ENCODE assay signal across 31 mouse cellular contexts in genomic region chr17:72276778-72277177, GRCm38 (mm10).
DNase-seq lines count a peak whose midpoint lies in the region; ATAC-seq and TF ChIP-seq lines count a peak whose summit lies in the region.
"Had no signal": no experiment of that assay in that cellular context is flagged by ENCODE, and none has a peak within 500 bp of the region (broad histone marks: within the 10 kb centered on the region; RNA-seq: fewer than 3 reads in every experiment).

No protein-coding gene starts in this region.

- TF ChIP-seq POLR2A in myocyte (IDR thresholded peaks at IDR 0.05; ENCODE audit: insufficient read length, low read depth): no peak

- TF ChIP-seq CTCF in lung, embryonic 14.5 days (IDR thresholded peaks at IDR 0.05; ENCODE audit: low read depth): no peak
- TF ChIP-seq CTCF in midbrain, postnatal 0 days (IDR thresholded peaks at IDR 0.05): no peak

- no peak overlapping the region for H3K4me3 ChIP-seq in lung, embryonic 14.5 days (ENCODE audit: low read depth, low read length)
- H3K4me3 ChIP-seq in myocyte: no peak overlapping the region
- no peak overlapping the region for H3K4me3 ChIP-seq in midbrain, postnatal 0 days (ENCODE audit: low read depth, low read length)
- H3K4me3 ChIP-seq: forebrain, embryonic 13.5 days; heart, embryonic 10.5 days; heart, embryonic 15.5 days; hindbrain, embryonic 12.5 days; limb, embryonic 12.5 days; liver, embryonic 15.5 days; lung, embryonic 15.5 days; megakaryocyte, embryonic 14.5 days; neural tube, embryonic 13.5 days had no signal

- ATAC-seq in lung, embryonic 14.5 days (ENCODE audit: insufficient read depth): no peak
- no peak for ATAC-seq in midbrain, postnatal 0 days (ENCODE audit: low FRiP score)
- ATAC-seq: forebrain, embryonic 13.5 days; hindbrain, postnatal 0 days; Patski had no signal

- H3K27me3 ChIP-seq in lung, embryonic 14.5 days (ENCODE audit: insufficient read depth, low read length): no peaks in the 10 kb centered on the region
- no peaks in the 10 kb centered on the region for H3K27me3 ChIP-seq in myocyte (ENCODE audit: control insufficient read depth, insufficient read depth, insufficient read length)
- no peaks in the 10 kb centered on the region for H3K27me3 ChIP-seq in midbrain, postnatal 0 days (ENCODE audit: insufficient read depth, low read length)
- H3K27me3 ChIP-seq: forebrain, embryonic 13.5 days; heart, embryonic 15.5 days; hindbrain, embryonic 12.5 days; limb, embryonic 12.5 days; liver, embryonic 15.5 days; lung, embryonic 15.5 days; megakaryocyte, embryonic 14.5 days; neural tube, embryonic 13.5 days had no signal

- peak; percentile 26 for DNase-seq in lung, embryonic 14.5 days
- DNase-seq in lung, postnatal 4 days: no peak
- peak; percentile 40 for DNase-seq in ZHBTc4 (ENCODE audit: low read depth, low spot score)
- peak; percentile 3 for DNase-seq in embryo, embryonic 9.5 days (ENCODE audit: extremely low spot score)
- DNase-seq in urinary bladder, postnatal 14 days (ENCODE audit: low spot score): no peak
- DNase-seq in midbrain, postnatal 0 days (ENCODE audit: low spot score): no peak
- DNase-seq in layer of hippocampus, postnatal 14 days (ENCODE audit: low spot score in 2 of 2): no peak
- DNase-seq: adrenal gland, postnatal 36 days; B cell, adult 2 months; cerebellum, adult 18-20 months; cerebellum, postnatal 10 days; gastrocnemius, postnatal 14 days; heart, postnatal 36 days; kidney, adult 11 months; kidney, postnatal 14 days; layer of hippocampus, postnatal 36 days; midbrain, embryonic 14.5 days; thymus, adult 2 months; thymus, postnatal 36 days had no signal

- no peaks in the 10 kb centered on the region for H3K79me2 ChIP-seq in myocyte (ENCODE audit: control insufficient read depth, insufficient read depth)

- no peaks in the 10 kb centered on the region; the same call in 1 of the 2 replicates for H3K9me3 ChIP-seq in lung, embryonic 14.5 days (ENCODE audit: low read depth, low read length)
- H3K9me3 ChIP-seq in midbrain, postnatal 0 days (ENCODE audit: low read length): no peaks in the 10 kb centered on the region
- H3K9me3 ChIP-seq: heart, embryonic 15.5 days; liver, embryonic 15.5 days; lung, embryonic 15.5 days; neural tube, embryonic 13.5 days had no signal

- H3K4me2 ChIP-seq in lung, embryonic 14.5 days: no peak overlapping the region
- H3K4me2 ChIP-seq in myocyte (ENCODE audit: low read depth): no peak overlapping the region
- H3K4me2 ChIP-seq in midbrain, postnatal 0 days (ENCODE audit: low read depth, low read length, poor library complexity, severe bottlenecking): no peak overlapping the region
- H3K4me2 ChIP-seq: forebrain, embryonic 13.5 days; heart, embryonic 15.5 days; hindbrain, embryonic 12.5 days; limb, embryonic 12.5 days; liver, embryonic 15.5 days; lung, embryonic 15.5 days; neural tube, embryonic 13.5 days had no signal

- no peaks in the 10 kb centered on the region for H3K36me3 ChIP-seq in lung, embryonic 14.5 days (ENCODE audit: insufficient read depth)
- H3K36me3 ChIP-seq in myocyte (ENCODE audit: control insufficient read depth, insufficient read depth): no peaks in the 10 kb centered on the region
- no peaks in the 10 kb centered on the region for H3K36me3 ChIP-seq in midbrain, postnatal 0 days (ENCODE audit: insufficient read depth, low read length)
- H3K36me3 ChIP-seq: heart, embryonic 10.5 days; heart, embryonic 15.5 days; hindbrain, embryonic 12.5 days; limb, embryonic 12.5 days; liver, embryonic 15.5 days; lung, embryonic 15.5 days; neural tube, embryonic 13.5 days had no signal

- H3K27ac ChIP-seq in lung, embryonic 14.5 days (ENCODE audit: low read depth): no peak overlapping the region
- H3K27ac ChIP-seq in midbrain, postnatal 0 days (ENCODE audit: low read depth, low read length): no peak overlapping the region
- H3K27ac ChIP-seq: forebrain, embryonic 13.5 days; heart, embryonic 10.5 days; heart, embryonic 15.5 days; hindbrain, embryonic 12.5 days; hindbrain, postnatal 0 days; limb, embryonic 12.5 days; liver, embryonic 15.5 days; lung, embryonic 15.5 days; neural tube, embryonic 13.5 days had no signal

- H3ac ChIP-seq in myocyte (ENCODE audit: control insufficient read depth, insufficient read length): no peak overlapping the region

- no peaks in the 10 kb centered on the region for H3K4me1 ChIP-seq in lung, embryonic 14.5 days (ENCODE audit: insufficient read depth)
- no peaks in the 10 kb centered on the region for H3K4me1 ChIP-seq in midbrain, postnatal 0 days (ENCODE audit: insufficient read depth, low read length)
- H3K4me1 ChIP-seq: forebrain, embryonic 13.5 days; heart, embryonic 10.5 days; hindbrain, embryonic 12.5 days; limb, embryonic 12.5 days; liver, embryonic 15.5 days; megakaryocyte, embryonic 14.5 days; neural tube, embryonic 13.5 days had no signal

- no peak overlapping the region for H3K9ac ChIP-seq in lung, embryonic 14.5 days
- H3K9ac ChIP-seq in midbrain, postnatal 0 days (replicated peaks; ENCODE audit: low read length, poor library complexity, severe bottlenecking): no peak overlapping the region
- H3K9ac ChIP-seq: forebrain, embryonic 13.5 days; heart, embryonic 15.5 days; hindbrain, embryonic 12.5 days; limb, embryonic 12.5 days; liver, embryonic 15.5 days; lung, embryonic 15.5 days; neural tube, embryonic 13.5 days had no signal

- 72% methylated on average over 6 of the region's 6 CpGs for WGBS in lung, embryonic 14.5 days
- 80% methylated on average over 6 of the region's 6 CpGs for WGBS in midbrain, postnatal 0 days

TF ChIP-seq in myocyte, 11 proteins besides CTCF, POLR2A, EP300 and RAD21:
- TF ChIP-seq REST (IDR thresholded peaks at IDR 0.05; ENCODE audit: insufficient read depth, insufficient read length) (peak; percentile 55), USF1 (IDR thresholded peaks at IDR 0.05; ENCODE audit: low read depth) (no peak), TCF12 (IDR thresholded peaks at IDR 0.05; ENCODE audit: insufficient read depth, poor library complexity, severe bottlenecking) (no peak), MYOG (IDR thresholded peaks at IDR 0.05; ENCODE audit: control insufficient read depth in 1 of 3, insufficient read depth in 1 of 3, insufficient read length in 2 of 3, low read depth in 2 of 3) (no peak), CEBPB (IDR thresholded peaks at IDR 0.05; ENCODE audit: insufficient read depth, poor library complexity, severe bottlenecking) (no peak), SRF (IDR thresholded peaks at IDR 0.05; ENCODE audit: control insufficient read depth, insufficient read length, low read depth) (no peak), E2F4 (IDR thresholded peaks at IDR 0.05; ENCODE audit: insufficient read depth) (no peak)

Comparison
In these comparisons a context has a peak if more than half of its experiments do, and no peak if none do; other contexts are left out.
1. DNase-seq: peak in lung, embryonic 14.5 days (single experiment), ZHBTc4 (single experiment) and embryo, embryonic 9.5 days (single experiment); none in lung, postnatal 4 days (0 of 2), urinary bladder, postnatal 14 days (single experiment), midbrain, postnatal 0 days (single experiment) and layer of hippocampus, postnatal 14 days (0 of 2).